Mouse (Mus musculus): ENCODE results near the gene Thbs4.

The Thbs4 gene

DNA sequence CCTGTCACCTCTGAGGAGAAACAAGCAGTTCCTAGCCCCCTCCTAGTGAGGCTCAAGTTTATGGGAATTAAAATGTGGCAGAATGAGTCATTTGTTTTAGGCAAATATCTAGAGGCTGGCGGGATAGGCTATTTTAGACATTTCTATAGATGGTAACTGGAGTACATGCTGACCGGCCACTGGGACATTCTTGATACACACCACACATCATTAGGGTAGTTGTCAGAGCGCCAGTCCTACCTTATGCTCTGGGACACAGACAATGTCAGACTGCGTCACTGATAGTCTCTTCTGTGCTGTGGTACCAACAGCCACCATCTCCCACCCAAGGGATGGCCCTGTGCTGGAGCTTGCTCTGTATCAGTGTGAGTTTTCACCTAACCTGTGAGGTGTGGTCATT is 35.5 kb downstream of the Thbs4 start:
- no peak for DNase-seq

- DNase-seq, result no peak
These were observed 36.5 kb downstream of the Thbs4 start for GRCm38 (mm10) chr13:92757972-92758585.

GRCm38 (mm10) chr13:92755036-92755435 is 39.6 kb downstream of the Thbs4 start:
- no peak for DNase-seq

DNA sequence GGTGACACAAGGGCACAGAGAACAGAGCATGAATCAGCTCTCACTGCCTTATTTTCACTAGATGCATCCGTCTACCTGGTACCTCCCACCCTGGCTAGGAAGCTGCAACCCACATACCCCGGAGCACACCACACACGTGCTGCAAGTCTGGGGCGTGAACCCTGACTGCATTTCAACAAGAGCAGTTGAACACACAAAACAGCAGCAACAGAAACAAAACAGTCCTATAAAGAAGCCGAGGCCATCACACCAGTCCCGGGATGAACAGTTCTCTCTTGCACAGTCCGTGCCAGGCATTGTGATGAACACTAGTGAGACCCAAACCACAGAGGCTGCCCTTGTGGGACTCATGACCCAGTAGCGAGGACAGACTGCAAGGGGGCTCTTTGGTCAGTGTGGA is 40.9 kb downstream of the Thbs4 start:
- DNase-seq, result no peak

DNA sequence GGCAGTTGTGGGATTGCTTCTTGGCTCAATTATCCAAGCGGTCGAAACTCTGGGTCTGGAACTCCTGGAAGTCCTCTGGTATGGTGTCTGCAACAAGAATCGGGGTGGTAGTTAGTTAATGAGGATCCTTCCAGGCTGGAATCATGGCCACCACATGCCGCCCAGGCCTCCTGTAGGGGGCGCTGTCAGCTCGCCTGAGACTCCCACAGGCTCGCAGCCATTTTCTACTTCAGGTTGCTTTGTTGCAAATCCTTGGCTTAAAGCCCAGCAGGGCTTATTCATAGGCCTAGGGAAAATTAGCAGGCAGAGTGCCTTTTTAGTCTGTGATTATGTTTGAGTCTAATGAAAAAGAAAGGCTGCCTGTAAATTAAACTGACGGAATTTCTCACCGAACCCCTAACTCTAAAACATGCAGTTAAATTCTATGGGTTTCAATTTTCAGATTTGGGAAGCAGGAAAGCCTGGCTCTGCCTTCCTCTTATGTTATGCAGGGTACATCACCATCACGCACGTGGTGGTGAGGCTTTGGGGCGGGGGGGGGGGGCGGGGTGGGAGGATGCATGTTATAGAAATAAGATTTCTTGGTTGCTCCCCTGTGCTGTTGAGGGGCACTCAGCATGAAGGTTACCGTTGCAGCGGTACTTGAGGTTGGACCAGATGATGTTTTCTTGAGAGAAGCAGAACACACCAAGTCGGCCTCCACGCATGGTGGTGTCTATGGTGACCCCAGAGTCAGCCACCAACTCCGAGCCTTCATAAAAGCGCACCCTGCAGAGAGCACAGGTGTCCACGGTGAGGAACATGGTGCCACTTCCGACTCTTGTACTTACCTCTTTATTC is 42.7 kb downstream of the Thbs4 start:
- DNase-seq, result peak; percentile 88

GRCm38 (mm10) chr13:92750976-92751518 is 43.6 kb downstream of the Thbs4 start:
- peak; percentile 89 for DNase-seq

GRCm38 (mm10) chr13:92743337-92743736 is 51.3 kb downstream of the Thbs4 start:
- DNase-seq, result no peak

DNA sequence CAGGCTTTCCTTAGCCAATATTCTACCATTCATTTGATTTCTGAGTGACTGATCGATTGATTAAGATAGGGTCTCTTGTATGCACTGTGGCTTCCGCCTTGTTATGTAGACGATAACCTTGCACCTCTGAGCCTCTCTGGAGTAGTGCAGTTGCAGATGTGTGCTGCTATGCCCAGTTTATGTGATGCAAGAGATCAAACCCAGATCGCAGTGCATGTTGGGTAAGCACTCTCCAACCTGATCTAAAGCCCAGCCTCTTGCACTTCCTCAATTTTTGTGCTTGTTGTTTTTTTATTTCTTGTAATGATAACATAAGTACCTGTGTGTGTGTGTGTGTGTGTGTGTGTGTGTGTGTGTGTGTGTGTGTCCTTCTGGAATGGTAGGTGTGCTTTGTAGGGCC is 51.7 kb downstream of the Thbs4 start:
- DNase-seq, result no peak

DNA sequence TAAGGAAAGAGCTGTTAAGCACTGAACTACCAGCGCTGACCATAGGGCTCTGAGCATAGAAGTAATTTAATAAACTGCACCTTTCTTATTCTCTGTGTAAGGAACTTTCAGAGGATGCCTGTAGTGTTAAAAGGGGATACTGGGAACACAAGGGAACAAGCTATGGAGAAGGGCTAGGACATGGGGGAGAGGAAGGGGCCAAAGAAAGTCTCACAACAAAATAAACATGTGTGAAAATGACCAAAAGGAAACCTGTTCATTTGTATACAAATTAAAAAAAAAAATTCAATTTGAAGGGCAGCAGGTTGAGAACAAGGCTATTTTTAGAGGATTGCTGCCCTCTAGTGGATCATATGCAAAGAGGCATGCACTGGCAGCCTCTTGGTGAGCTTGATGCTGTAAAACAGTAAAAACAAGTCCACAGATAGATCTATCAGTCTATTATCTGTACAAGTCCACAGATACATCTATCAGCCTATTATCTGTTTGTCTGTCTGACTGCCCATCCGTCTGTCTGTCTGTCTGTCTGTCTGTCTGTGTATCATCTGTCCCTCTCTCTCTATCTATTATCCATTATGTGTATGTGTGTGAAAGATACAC is 53.8 kb downstream of the Thbs4 start:
- DNase-seq, result peak; percentile 69

- DNase-seq, result no peak
These were observed 54.8 kb downstream of the Thbs4 start for GRCm38 (mm10) chr13:92739858-92740257.

GRCm38 (mm10) chr13:92738821-92739220 is 55.8 kb downstream of the Thbs4 start:
- no peak for DNase-seq

DNA sequence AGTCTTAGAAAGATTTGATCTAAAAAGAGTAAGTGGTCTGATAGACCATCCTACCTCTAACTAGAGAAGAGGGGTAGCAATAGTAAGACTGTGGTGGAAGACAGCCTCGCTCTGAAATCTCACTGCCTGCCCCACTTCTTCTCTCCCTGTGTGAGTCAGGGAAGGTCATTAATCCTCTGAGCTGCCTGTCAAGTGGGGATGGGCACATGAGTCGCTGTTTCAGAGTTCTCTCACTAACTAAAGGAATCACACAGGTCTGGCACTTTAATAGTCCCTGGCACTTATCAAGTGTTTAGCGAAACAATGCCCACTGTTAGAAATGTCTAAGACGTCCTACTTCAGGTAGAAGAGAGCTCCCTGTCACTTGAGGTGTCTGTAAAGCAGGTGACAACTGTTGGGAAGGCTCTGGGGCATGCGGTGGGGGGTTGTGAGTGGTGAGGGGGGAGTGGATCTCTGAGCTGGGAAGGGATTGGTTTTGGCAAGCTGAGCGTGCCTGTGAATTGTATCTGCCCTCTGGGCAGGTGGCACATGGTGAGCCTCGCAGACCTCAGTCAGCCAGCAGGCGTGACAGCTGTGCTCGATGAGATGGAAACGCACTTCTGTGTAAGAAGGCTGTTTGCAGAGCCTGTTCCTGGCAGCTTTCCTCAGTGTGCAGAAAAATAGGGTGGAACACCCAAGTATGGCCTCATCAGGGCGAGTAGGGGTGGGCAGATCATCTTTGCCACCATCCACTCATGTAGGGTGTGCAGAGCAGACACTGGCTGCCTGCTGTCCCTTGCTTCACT is 57.9 kb downstream of the Thbs4 start:
- DNase-seq, result peak; percentile 88

- DNase-seq, result no peak
These were observed 58.9 kb downstream of the Thbs4 start for GRCm38 (mm10) chr13:92735693-92736092.

- DNase-seq, result peak; percentile 51
These were observed 60.9 kb downstream of the Thbs4 start for GRCm38 (mm10) chr13:92733741-92734140.

DNA sequence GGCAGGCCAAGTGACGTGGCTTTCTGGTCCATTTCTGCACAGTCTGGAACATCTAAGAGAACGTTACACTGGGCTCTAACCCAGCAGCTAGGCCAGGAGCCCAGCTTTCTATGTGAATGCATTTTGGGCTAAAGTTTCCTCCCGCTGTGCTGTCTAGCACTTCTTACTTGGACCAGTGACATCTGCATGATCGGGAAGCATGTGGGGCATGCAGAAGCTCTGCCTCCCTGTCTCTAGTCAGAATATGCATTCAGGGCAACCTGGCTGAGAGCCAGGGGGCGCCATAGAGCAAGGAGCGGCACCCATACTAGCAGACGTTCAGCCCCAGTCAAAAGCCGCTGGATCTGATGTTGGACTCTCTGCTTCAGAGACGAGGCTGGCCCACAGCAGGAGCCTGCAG is 61.4 kb downstream of the Thbs4 start:
- peak; percentile 64 for DNase-seq

- DNase-seq, result no peak
These were observed 61.8 kb downstream of the Thbs4 start for GRCm38 (mm10) chr13:92732836-92733235.

DNA sequence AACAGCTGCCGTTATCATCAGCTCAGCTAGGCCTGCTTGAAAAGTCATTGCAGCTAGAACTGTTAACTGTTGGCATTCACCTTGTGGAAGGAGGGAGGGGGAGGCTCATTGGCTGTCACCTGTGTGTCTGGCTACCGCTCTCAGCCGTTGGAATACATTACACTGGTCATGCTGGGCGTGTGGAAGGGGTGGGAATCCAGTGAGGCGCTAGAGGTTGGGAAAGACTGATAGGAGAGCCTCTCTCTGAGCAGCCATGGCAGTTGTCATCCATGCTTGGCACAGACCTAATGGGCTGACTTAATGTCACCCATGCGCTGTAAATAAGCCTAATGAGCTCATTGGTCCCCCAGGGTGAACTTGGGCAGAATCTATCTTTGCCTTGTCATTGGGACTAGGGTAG is 62.8 kb downstream of the Thbs4 start:
- no peak for DNase-seq

GRCm38 (mm10) chr13:92729811-92730210 is 64.8 kb downstream of the Thbs4 start:
- no peak for DNase-seq

DNA sequence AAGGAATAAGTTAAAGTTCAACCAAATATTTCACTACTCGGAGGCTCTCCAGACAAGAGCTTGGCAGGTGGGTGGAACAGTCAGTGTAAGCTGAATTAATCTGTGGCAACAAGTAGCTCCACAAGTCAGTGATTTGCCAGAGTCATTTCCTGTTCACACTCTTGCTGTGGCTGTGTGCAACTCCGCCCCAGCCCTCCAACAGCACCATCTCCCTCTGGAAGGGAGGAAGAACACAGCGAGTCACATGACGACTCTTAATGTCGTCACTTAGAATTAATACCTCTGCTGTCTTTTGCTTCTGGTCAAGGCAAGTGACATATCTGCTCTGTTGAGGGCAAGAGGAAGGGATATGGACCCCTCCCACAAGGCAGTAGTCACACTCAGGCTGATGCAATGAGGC is 72.2 kb downstream of the Thbs4 start:
- DNase-seq, result no peak

DNA sequence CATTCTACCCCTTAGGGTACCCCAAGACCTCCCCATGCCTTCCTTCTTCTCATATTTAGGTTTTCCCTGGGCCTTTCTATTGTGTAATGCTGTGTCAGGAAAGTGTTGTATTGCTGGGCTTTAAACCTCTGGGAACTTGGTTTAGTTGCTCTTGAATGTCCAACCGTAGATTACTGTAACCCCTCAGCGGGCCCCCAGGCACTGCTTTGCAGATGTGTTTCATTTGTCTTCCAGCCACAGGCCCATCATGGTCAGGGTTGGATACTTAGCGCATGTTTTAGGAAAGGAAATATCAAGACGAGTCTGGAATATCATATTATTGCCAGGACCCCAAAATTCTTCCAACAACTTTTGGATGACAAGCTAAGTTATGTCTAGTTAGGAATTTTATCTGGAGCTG is 73.6 kb downstream of the Thbs4 start:
- no peak for DNase-seq

- DNase-seq, result no peak
These were observed 76.6 kb downstream of the Thbs4 start for GRCm38 (mm10) chr13:92717851-92718665.

DNA sequence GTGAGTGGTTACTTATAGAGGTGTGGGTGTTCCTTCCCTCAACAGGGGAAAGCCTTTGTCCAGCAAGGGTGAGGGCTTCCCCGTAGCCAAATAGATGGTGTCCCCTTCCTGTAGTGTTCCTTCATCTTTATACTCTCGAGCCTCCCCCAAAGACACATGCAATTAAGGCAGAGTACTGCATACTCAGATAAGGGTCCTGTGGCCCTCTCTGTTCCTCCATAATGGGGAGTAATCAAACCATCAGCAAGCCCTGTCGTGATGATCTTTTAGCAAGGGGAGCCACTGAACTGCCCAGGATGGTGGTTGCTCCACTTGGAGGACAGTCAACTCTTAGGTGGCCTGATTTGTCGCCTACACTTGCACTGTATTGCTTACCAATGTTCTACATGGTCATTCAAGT is 82.0 kb downstream of the Thbs4 start:
- no peak for DNase-seq
